Mouse (Mus musculus) brain, embryonic 14.5 days (tissue): Measurements from ENCODE around the gene Zc3h10.

Source experiments
- CTCF ChIP-seq: fragments of 200-500 bp; IDR thresholded peaks from 2 replicates; pipeline ENCODE4 v1.5.1; 2012; ENCODE audit warnings: inconsistent platforms, mild to moderate bottlenecking, moderate library complexity, borderline replicate concordance; ENCODE audit not compliant: insufficient read depth, insufficient read length; ENCODE audit errors: extremely low read depth
- POLR2A ChIP-seq: fragments of 200-500 bp; IDR thresholded peaks from 2 replicates; pipeline ENCODE4 v1.6.1; 2012; ENCODE audit warnings: mild to moderate bottlenecking, inconsistent platforms, borderline replicate concordance; ENCODE audit not compliant: poor library complexity, insufficient read depth, insufficient read length, severe bottlenecking; ENCODE audit errors: extremely low read depth

DNA sequence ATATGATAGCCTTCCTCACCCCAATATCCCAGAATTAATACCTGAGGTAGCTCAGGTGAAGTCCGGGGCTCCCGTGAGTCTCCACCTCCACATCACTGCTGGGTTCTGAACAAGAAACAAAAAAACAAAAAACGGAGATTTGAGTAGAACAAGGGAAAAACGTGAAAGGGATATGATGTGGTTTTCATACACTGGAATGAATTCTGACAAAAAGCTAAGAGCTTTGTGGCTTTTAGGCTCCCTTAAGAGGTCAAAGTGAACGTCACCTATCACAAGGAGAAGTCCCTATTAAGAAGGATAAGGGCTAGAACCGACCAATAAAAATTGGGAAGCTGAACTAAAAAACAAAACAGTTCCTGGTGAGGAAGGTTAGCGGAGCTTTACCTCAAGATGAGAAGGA is 787 bp downstream of the Zc3h10 start:
- TF ChIP-seq CTCF, result no peak
- no peak for TF ChIP-seq POLR2A
